Mouse (Mus musculus): ENCODE measurements around the gene Chd9.

DNA sequence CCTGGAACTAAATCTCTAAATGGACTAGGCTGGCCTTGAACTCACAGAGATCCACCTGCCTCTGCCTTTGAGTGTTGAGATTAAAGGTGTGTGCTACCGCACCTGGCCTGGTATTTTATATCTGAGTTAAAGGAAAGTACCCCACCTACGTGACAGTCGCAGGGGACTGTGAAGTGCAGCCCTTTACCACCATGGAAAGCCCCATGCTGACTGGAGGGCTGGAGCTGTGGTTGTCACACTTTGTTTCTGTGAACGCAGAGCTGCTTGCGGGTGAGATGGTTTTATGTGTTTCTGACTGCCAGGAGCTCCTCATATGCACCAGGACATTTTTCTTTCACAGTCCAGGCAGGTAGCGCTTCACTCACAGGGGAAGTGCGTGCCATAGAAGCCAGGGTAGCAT is 260.3 kb downstream of the Chd9 start:
- TF ChIP-seq CTCF (conservative IDR thresholded peaks at IDR 0.05; ENCODE audit: insufficient read depth, insufficient read length, low read depth, low read length) (no peak), POLR2A (IDR thresholded peaks at IDR 0.05; ENCODE audit: low read depth, low read length) (no peak)
